Mouse (Mus musculus): ENCODE data around the gene Gm17019.
A peak's percentile ranks its signal among the peaks of the same experiment; 100 is the strongest.
"Not testable (repeated sequence)": the region's sequence is repeated elsewhere in the genome, so short reads cannot be mapped to it uniquely, and the experiment has no call there.

- peak; percentile 19; the same call in 1 of the 2 replicates for TF ChIP-seq CTCF (IDR thresholded peaks at IDR 0.05; ENCODE audit: low read depth)
- not testable (repeated sequence) for TF ChIP-seq EP300 (IDR thresholded peaks at IDR 0.05; ENCODE audit: low read depth)
These were observed 8.5 kb downstream of the Gm17019 start for GRCm38 (mm10) chr5:15024316-15024715.

Measured in liver, embryonic 14.5 days (tissue).